Mouse (Mus musculus): ENCODE data around the gene Sez6l.

- TF ChIP-seq TAL1 (IDR thresholded peaks at IDR 0.05; ENCODE audit: low read length), result no peak
- TF ChIP-seq GATA1 (IDR thresholded peaks at IDR 0.05; ENCODE audit: low read length), result no peak
These were observed 48.7 kb upstream of the Sez6l start for GRCm38 (mm10) chr5:112625555-112626160.
